ENCODE assay signal across 27 mouse cellular contexts in the genomic region with DNA sequence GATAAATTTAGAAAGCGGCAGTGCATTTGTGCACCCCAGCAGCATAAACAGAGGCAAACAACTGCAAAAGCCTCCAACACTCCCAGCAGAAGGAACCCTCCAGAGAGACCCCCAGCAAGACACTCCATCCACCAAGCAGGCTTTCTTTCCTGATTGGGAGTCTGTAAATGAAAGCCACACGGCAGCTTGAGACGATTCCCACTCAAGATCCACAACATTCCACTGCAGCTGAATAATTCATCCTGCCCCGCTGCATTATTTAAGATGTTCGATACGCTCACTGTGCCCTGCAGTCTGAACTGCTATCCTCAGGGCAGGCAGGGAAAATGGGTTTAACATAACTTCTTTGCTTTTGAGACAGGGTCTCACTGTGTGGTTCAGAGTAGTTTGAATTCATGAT. TPM values are rescaled to one million over a fixed set of nuclear protein-coding genes. Genes with fewer than 3 reads are reported as not detected.
DNase-seq lines count a peak whose midpoint lies in the region; ATAC-seq and TF ChIP-seq lines count a peak whose summit lies in the region.
"Had no signal": no experiment of that assay in that cellular context is flagged by ENCODE, and none has a peak within 500 bp of the region (broad histone marks: within the 10 kb centered on the region; RNA-seq: fewer than 3 reads in every experiment).

No protein-coding gene starts in this region.

- no peak for TF ChIP-seq POLR2A in heart, adult 2 months (IDR thresholded peaks at IDR 0.05; ENCODE audit: insufficient read depth, low read depth, low read length)
- no peak for TF ChIP-seq POLR2A in olfactory bulb, adult 2 months (IDR thresholded peaks at IDR 0.05; ENCODE audit: insufficient read depth, low read depth, low read length)

- H3K79me2 ChIP-seq in heart, adult 2 months (replicated peaks; ENCODE audit: control insufficient read depth, insufficient read depth, low read length), result no peaks in the 10 kb centered on the region

- WGBS in heart, adult 2 months, result 59% methylated on average over 6 of the region's 6 CpGs
- WGBS in embryonic facial prominence, embryonic 14.5 days, result 45% methylated on average over 6 of the region's 6 CpGs
- WGBS in olfactory bulb, adult 2 months, result 44% methylated on average over 6 of the region's 6 CpGs

- H3K36me3 ChIP-seq in heart, adult 2 months (ENCODE audit: control insufficient read depth, insufficient read depth, low read length), result no peaks in the 10 kb centered on the region
- no peaks in the 10 kb centered on the region for H3K36me3 ChIP-seq in embryonic facial prominence, embryonic 14.5 days (ENCODE audit: control insufficient read depth, insufficient read depth, low read length)
- H3K36me3 ChIP-seq: hindbrain, embryonic 10.5 days; liver, embryonic 13.5 days had no signal

- no peak overlapping the region for H3K4me3 ChIP-seq in heart, adult 2 months
- no peak overlapping the region for H3K4me3 ChIP-seq in embryonic facial prominence, embryonic 14.5 days (ENCODE audit: low read depth, low read length)
- H3K4me3 ChIP-seq in olfactory bulb, adult 2 months (ENCODE audit: insufficient read depth, low read depth, low read length), result no peak overlapping the region
- H3K4me3 ChIP-seq: erythroblast, embryonic 14.5 days; forebrain, embryonic 13.5 days; gastrocnemius, adult 2 months; hindbrain, embryonic 10.5 days; liver, embryonic 13.5 days had no signal

- H3K9ac ChIP-seq in heart, adult 2 months (ENCODE audit: low read depth, low read length), result no peak overlapping the region
- no peak overlapping the region for H3K9ac ChIP-seq in embryonic facial prominence, embryonic 14.5 days (ENCODE audit: low read depth, low read length)
- H3K9ac ChIP-seq: forebrain, embryonic 13.5 days; liver, embryonic 13.5 days had no signal

- H3K9me3 ChIP-seq in embryonic facial prominence, embryonic 14.5 days (ENCODE audit: control insufficient read depth, low read length), result no peaks in the 10 kb centered on the region
- H3K9me3 ChIP-seq: forebrain, embryonic 13.5 days; hindbrain, embryonic 10.5 days; liver, embryonic 13.5 days had no signal

- no peak for DNase-seq in heart, adult 2 months
- DNase-seq in heart, postnatal 14 days, result no peak
- peak; percentile 10 to 18 for DNase-seq in heart, postnatal 10 days
- DNase-seq in heart, adult 8-10 months (ENCODE audit: low spot score), result no peak
- DNase-seq in embryonic facial prominence, embryonic 14.5 days (ENCODE audit: low spot score), result peak; percentile 44
- DNase-seq in cerebellum, postnatal 10 days, result no peak
- DNase-seq: adrenal gland, postnatal 25 days; cerebellum, adult 9-11 months; gastrocnemius, adult 2 months; layer of hippocampus, postnatal 36 days; liver, embryonic 13.5 days; lung, adult 2 months; thymus, postnatal 25 days had no signal

- no peaks in the 10 kb centered on the region for H3K27me3 ChIP-seq in heart, adult 2 months (ENCODE audit: control insufficient read depth, insufficient read depth, low read length)
- H3K27me3 ChIP-seq in embryonic facial prominence, embryonic 14.5 days (replicated peaks; ENCODE audit: control insufficient read depth, insufficient read depth, low read length), result no peaks in the 10 kb centered on the region
- H3K27me3 ChIP-seq: forebrain, embryonic 13.5 days; liver, embryonic 13.5 days had no signal

- no peak for ATAC-seq in embryonic facial prominence, embryonic 14.5 days (ENCODE audit: low read depth)
- ATAC-seq: forebrain, embryonic 13.5 days; intestine, postnatal 0 days had no signal

- no peak for TF ChIP-seq EP300 in heart, adult 2 months (IDR thresholded peaks at IDR 0.05; ENCODE audit: insufficient read depth, low read depth, low read length)

- TF ChIP-seq CTCF in heart, adult 2 months (IDR thresholded peaks at IDR 0.05), result no peak
- TF ChIP-seq CTCF in olfactory bulb, adult 2 months (IDR thresholded peaks at IDR 0.05; ENCODE audit: insufficient read depth, low read depth, low read length), result no peak

- peak overlapping the region; percentile 33; the same call in 1 of the 2 replicates for H3K27ac ChIP-seq in heart, adult 2 months
- no peak overlapping the region for H3K27ac ChIP-seq in embryonic facial prominence, embryonic 14.5 days (replicated peaks; ENCODE audit: low read depth, low read length)
- H3K27ac ChIP-seq in olfactory bulb, adult 2 months (ENCODE audit: insufficient read depth, low read depth, low read length), result 0 out of 2 replicates have a peak overlapping the region, but pooled peaks have one; percentile 12
- H3K27ac ChIP-seq: forebrain, embryonic 13.5 days; gastrocnemius, adult 2 months; hindbrain, embryonic 10.5 days; liver, embryonic 13.5 days had no signal

- peaks cover 2% of the 10 kb centered on the region; the same call in 1 of the 2 replicates for H3K4me1 ChIP-seq in heart, adult 2 months (ENCODE audit: control insufficient read depth, insufficient read depth, low read length)
- no peaks in the 10 kb centered on the region for H3K4me1 ChIP-seq in embryonic facial prominence, embryonic 14.5 days (ENCODE audit: control insufficient read depth, insufficient read depth, low read length)
- H3K4me1 ChIP-seq in olfactory bulb, adult 2 months (ENCODE audit: control insufficient read depth, insufficient read depth, low read length), result 0 out of 2 replicates have a peak, but pooled peaks cover 2% of the 10 kb centered on the region
- H3K4me1 ChIP-seq: forebrain, embryonic 13.5 days; hindbrain, embryonic 10.5 days; liver, embryonic 13.5 days had no signal

- no peak overlapping the region for H3K4me2 ChIP-seq in embryonic facial prominence, embryonic 14.5 days (ENCODE audit: low read depth, low read length)
- H3K4me2 ChIP-seq: forebrain, embryonic 13.5 days; liver, embryonic 13.5 days had no signal

- intact Hi-C loops in heart, adult 2 months (cut with DNase I), result loop anchor here (10.0 kb wide), 1 partner anchor 213 kb away; no protein-coding TSS in a partner anchor
- intact Hi-C loops in heart, postnatal 14 days (cut with DNase I), result no loop called here
- intact Hi-C loops in heart, postnatal 10 days (cut with DNase I), result no loop called here

RNA-seq across cellular contexts. Expression of gene Itgb2l, which starts 41.1 kb away (rescaled TPM):
- total RNA-seq in heart, adult 2 months (2021), result not detected
- polyA plus RNA-seq in heart, adult 2 months (2012; rRNA removed), result not detected in 2 replicates
- not detected for total RNA-seq in heart, postnatal 14 days (2021)
- not detected for total RNA-seq in heart, postnatal 10 days (2021)
- total RNA-seq in heart, adult 8-10 months (2022), result under 1 TPM in 1 of 4 experiments, not detected in 3; 0.09 TPM
- 0.10 TPM in 1 of 2 replicates, not detected in the other for polyA plus RNA-seq in embryonic facial prominence, embryonic 14.5 days (2014; fragmentation: Nextera tagmentation; extraction: Ambion mirVana)
- not detected in 2 replicates for polyA plus RNA-seq in olfactory bulb, adult 2 months (2012; ENCODE audit: insufficient read depth, insufficient read length, low replicate concordance, missing spikeins)
- total RNA-seq: adrenal gland, postnatal 25 days; ES-E14; gastrocnemius, adult 2 months; gastrocnemius, postnatal 4 days; layer of hippocampus, adult 8-10 months; layer of hippocampus, postnatal 36 days; left cerebral cortex, postnatal 36 days had no signal
- polyA plus RNA-seq: cortical plate, adult 2 months; embryonic facial prominence, embryonic 11.5 days; erythroblast, embryonic 14.5 days; forebrain, embryonic 13.5 days; frontal cortex, adult 2 months; hindbrain, embryonic 10.5 days; neural tube, embryonic 11.5 days; testis, adult 2 months had no signal

Comparison
In these comparisons a context has a peak if more than half of its experiments do, and no peak if none do; other contexts are left out.
1. DNase-seq: peak in heart, postnatal 10 days (2 of 2) and embryonic facial prominence, embryonic 14.5 days (single experiment); none in heart, adult 2 months (0 of 2), heart, postnatal 14 days (0 of 2), heart, adult 8-10 months (single experiment) and cerebellum, postnatal 10 days (0 of 2).